Mouse (Mus musculus) cortical plate, adult 2 months (tissue): ENCODE measurements around the gene Slc10a7. TPM values are rescaled to one million over a fixed set of nuclear protein-coding genes. Genes with fewer than 3 reads are reported as not detected.

ENCODE experiments used
- H3K27ac ChIP-seq: fragments of 200-500 bp; 2 replicates; pipeline ENCODE4 v1.5.1; 2012; ENCODE audit warnings: low read length, control low read depth, inconsistent platforms; ENCODE audit not compliant: insufficient read depth
- H3K4me1 ChIP-seq: fragments of 200-500 bp; 2 replicates; pipeline ENCODE4 v1.6.1; 2011; ENCODE audit warnings: low read length; ENCODE audit not compliant: control insufficient read depth, insufficient read depth
- H3K4me3 ChIP-seq: fragments of 200-500 bp; 2 replicates; pipeline ENCODE4 v1.5.1; 2011; ENCODE audit warnings: mild to moderate bottlenecking, low read length, control low read depth; ENCODE audit not compliant: insufficient read depth
- CTCF ChIP-seq: fragments of 200-500 bp; IDR thresholded peaks from 2 replicates; pipeline ENCODE4 v1.5.1; 2011; ENCODE audit warnings: mild to moderate bottlenecking, control low read depth, low read length; ENCODE audit not compliant: insufficient read depth; ENCODE audit errors: extremely low read depth
- POLR2A ChIP-seq: fragments of 200-500 bp; IDR thresholded peaks from 2 replicates; pipeline ENCODE4 v1.6.1; 2011; ENCODE audit warnings: mild to moderate bottlenecking, low read length, control low read depth; ENCODE audit not compliant: insufficient read depth; ENCODE audit errors: extremely low read depth
- polyA plus RNA-seq: library from polyadenylated mRNA; depleted of rRNA; stranded (reverse); fragments of >200 nt; gene quantifications from 2 replicates; pipeline ENCODE4 v1.2.3, GENCODE M21; 2012

Gene Slc10a7
- polyA plus RNA-seq, 1 experiment = 4.1 TPM

DNA sequence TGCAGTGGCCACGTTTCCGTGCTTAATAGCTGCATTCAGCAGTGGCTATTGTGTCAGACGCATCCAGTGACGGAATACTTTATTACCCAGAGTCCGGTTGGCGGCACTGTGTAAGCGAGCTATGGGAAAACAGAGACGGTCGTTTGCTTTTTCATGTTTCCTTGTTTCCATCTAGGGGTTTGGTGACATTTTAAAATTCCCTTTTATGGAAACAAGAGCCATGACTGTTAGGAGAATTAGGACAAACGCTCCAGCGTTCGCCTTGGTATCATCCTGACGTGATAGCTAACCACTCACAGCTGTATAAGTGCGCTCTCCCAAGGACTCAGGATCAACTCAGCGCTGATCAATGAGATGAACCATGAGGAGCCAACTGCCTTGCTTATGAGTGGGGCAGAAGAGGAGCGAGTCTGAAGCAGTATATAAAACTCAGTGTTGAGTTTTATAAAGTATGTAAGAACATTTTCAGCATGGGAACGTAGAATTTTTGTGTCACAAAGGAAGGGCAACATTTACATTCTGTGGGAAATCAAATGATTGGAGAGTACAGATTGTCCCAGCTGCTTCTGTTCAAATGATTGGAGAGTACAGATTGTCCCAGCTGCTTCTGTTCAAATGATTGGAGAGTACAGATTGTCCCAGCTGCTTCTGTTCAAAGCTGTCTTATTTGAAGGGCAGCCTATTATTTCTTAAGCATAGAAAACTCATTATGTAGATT is 125.5 kb downstream of the Slc10a7 start:
- Histone ChIP-seq H3K27ac (no peak overlapping the region), H3K4me1 (peaks cover 2% of the 10 kb centered on the region; the same call in 1 of the 2 replicates), H3K4me3 (no peak overlapping the region)
- TF ChIP-seq CTCF (no peak), POLR2A (no peak)

DNA sequence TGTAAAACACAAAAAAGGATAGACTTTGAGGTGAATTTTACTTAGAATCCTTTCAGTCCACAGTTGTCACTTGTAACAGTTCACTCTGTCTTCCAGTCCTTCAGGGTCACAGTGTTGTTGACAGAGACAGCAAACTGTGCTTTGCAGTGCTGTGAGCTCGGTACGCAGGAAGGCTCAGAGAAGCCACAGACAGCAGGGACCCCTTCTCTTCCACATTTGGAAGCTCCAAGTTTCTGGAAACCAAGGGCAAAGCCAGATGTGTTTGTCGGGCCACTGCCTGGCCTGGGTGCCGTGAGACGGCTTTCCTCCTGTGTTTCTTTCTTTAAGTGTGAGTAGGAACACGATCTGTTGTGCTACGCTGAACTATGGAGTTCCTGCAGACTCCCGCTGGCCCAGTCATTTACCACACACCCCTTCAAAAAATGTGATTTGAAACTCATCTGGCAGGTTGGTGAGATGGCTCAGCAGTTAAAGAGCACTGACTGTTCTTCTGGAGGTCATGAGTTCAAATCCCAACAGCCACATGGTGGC is 126.2 kb downstream of the Slc10a7 start:
- Histone ChIP-seq H3K4me1 (peaks cover 2% of the 10 kb centered on the region; the same call in 1 of the 2 replicates), H3K27ac (no peak overlapping the region), H3K4me3 (no peak overlapping the region)
- TF ChIP-seq CTCF (no peak), POLR2A (no peak)

DNA sequence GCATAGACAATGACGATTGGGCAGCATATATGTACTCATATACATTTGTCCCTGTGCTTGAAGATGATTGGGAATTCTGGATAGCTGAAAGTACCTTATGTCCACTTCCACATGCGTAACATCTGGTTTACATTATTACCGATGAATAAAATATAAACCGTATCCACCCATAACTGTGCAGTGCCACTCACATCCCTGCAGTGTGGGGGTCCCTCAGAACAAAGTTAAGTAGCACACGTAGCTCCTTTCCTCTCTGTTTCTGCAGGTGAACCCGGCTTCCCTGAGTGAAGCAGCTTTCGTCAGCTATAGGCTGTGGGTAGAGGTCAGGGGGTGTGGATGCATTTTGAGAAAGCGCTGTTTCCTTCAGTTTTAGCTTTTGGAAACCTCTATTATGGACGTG is 132.8 kb downstream of the Slc10a7 start:
- Histone ChIP-seq H3K4me1 (no peaks in the 10 kb centered on the region; the same call in 1 of the 2 replicates), H3K4me3 (no peak overlapping the region), H3K27ac (no peak overlapping the region)
- TF ChIP-seq CTCF = no peak
- TF ChIP-seq POLR2A = no peak

DNA sequence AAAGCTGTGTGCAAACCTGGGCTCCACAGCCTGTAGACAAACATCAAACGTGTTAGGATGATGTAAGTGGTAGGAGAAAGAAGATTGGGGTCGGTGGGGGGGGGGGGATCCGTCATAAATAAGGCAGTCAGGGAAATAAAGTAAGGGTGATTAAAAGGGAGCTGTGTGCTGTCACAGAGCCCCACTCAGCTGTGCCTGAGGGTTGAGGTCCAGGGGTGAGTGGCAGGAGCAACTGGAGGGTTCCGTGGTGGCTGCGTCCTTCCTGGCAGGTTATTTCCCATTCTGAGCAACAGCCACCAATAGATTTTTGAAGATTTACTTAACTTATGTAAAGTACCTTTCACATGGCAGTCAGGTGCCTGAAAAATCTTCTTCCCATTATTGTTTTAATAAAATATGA is 133.2 kb downstream of the Slc10a7 start:
- Histone ChIP-seq H3K4me1 (peaks cover 2% of the 10 kb centered on the region; the same call in 1 of the 2 replicates), H3K4me3 (no peak overlapping the region), H3K27ac (no peak overlapping the region)
- no peak for TF ChIP-seq POLR2A
- no peak for TF ChIP-seq CTCF

DNA sequence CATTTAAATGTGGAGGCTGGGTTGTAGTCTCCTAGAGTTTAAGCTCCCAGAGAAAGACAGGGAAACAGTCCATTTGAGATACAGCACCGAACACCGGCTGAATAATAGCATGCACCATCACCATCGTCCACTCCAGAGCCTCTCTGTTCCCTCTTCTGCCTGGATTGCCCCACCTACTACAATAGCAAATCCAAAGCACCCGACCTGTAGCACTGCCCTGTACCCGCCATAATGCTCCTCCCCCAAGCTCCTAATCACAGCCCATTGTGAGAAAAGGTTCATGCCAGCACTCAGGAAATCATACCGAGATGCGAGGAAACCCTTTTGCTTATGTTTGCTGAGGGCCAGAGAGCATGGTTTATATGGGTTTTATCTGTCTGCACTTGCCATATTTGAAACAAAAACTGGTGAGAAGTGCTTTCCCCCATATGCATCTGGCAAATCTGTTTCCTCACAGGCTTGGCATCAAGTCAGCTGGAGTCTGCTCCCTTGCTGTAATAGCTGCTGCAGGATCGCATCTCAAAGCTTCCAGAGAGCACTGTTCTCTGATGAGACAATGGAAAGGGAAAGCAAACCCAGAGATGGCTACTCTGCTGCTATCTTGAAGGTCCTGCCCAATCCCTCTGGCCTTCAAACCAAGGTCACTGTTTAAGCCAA is 138.0 kb downstream of the Slc10a7 start:
- H3K27ac ChIP-seq = no peak overlapping the region
- H3K4me3 ChIP-seq = no peak overlapping the region
- TF ChIP-seq CTCF = no peak
- TF ChIP-seq POLR2A = no peak
- H3K4me1 ChIP-seq = peaks cover 2% of the 10 kb centered on the region; the same call in 1 of the 2 replicates

DNA sequence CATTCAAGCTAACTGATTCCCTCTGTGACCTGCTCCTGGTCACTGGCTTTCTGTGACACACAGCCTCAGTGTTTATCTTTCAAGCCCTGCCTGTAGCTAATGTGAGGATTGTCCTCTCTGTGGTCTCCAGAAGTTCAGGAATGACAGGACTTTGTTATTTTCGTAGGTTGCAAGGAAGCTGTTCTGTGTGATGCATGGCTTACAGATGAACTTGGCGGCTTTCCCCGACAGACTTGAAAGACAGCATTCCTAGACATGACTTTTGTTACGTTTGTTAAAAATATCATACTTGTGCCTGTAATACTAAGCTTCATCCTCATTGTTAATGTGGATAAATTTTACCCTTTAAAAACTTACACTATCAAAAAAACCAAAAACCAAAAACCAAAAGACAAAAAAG is 138.7 kb downstream of the Slc10a7 start:
- peaks cover 2% of the 10 kb centered on the region; the same call in 1 of the 2 replicates for H3K4me1 ChIP-seq

DNA sequence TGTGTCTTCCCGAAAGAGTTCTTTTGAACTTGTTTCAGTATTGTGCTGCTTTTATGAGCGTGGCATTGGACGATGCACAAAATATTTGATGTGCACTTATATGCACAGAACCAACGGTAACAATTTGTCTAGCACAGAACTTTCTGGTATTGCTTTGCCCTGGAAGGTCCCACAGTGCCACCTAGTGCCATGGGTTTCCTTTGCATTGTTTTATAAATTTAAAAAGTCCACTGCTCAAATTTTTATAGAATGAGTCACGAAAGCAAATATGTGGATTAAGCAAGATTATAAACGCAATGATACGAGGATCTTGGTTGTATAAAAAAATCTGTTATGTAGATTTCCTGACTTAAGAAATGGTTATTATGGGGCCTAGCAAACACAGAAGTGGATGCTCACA is 139.8 kb downstream of the Slc10a7 start:
- no peak overlapping the region for H3K27ac ChIP-seq
- no peak overlapping the region for H3K4me3 ChIP-seq
- peak; percentile 85 for TF ChIP-seq CTCF
- TF ChIP-seq POLR2A = no peak
- H3K4me1 ChIP-seq = 0 out of 2 replicates have a peak, but pooled peaks cover 2% of the 10 kb centered on the region

More for the DNA sequence above, 138.7 kb downstream of the Slc10a7 start:
- Histone ChIP-seq H3K27ac (no peak overlapping the region), H3K4me3 (no peak overlapping the region)
- TF ChIP-seq POLR2A (no peak), CTCF (no peak)

DNA sequence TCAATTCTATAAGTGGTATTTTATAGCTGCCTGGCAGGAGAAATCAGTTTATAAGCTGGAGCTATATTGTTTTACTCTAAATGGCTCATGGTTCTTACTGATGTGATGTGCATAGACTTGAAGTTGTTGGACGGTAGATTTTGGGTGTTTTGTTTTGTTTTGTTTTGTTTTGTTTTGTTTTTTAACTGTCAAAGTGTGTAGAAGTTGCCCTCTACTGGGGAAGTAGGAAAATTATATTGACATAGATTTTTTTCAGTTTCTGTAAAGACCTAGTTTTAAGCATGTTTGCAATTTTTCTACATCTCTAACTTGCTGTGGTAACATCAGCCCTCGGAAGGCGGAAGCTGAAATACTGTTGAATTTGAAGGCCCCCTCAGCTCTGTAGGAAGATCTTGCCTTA is 142.5 kb downstream of the Slc10a7 start:
- Histone ChIP-seq H3K4me3 (no peak overlapping the region), H3K4me1 (0 out of 2 replicates have a peak, but pooled peaks cover 2% of the 10 kb centered on the region), H3K27ac (no peak overlapping the region)
- TF ChIP-seq POLR2A (no peak), CTCF (no peak)

DNA sequence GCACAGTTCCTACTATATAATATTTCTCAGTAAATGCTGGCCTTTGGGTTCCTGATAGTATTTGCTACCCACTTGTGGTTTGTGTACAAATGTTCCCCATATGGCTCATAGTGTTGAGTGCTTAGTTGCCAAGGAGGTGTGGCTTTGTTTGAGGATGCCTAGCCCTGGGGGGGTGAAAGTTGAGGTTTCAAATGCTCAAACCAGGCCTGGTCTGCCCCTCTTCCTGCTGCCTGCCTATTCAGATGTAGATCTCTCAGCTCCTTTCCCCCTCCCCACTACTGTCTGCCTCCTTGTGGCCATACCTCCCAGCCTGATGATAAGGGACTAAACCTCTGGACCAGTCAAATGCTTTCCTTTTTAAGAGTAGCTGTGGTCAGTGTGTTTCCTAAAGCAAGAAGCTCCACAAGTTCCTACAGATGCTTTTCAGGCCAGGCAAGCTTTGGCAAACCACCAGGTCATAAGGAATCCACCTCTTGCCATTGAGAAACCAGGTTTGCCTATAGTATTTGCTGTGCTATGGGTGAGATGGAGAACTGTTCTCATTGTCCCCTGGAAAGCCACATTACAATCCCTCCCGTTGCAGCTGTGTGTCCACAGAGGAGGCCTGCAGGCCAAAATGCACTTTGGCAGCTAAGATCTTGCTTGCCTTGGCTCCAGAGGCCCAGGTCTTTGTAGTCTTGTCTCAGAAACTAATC is 146.4 kb downstream of the Slc10a7 start:
- TF ChIP-seq POLR2A (no peak), CTCF (no peak)
- peaks cover 2% of the 10 kb centered on the region; the same call in 1 of the 2 replicates for H3K4me1 ChIP-seq
- H3K4me3 ChIP-seq = no peak overlapping the region
- no peak overlapping the region for H3K27ac ChIP-seq
